Mouse (Mus musculus) liver, embryonic 16.5 days (tissue): ENCODE data around the gene Angptl6. TPM values are rescaled to one million over a fixed set of nuclear protein-coding genes. Genes with fewer than 3 reads are reported as not detected.
"Not testable (repeated sequence)": the region's sequence is repeated elsewhere in the genome, so short reads cannot be mapped to it uniquely, and the experiment has no call there.

ENCODE experiments used
- ATAC-seq: fragments of 200-750 bp; cut with Nextera tagmentation; 2 replicates; pipeline ENCODE4 v1.8.0; 2017; ENCODE audit warnings: low read depth, mild to moderate bottlenecking, moderate number of reproducible peaks, moderate library complexity
- H3K27ac ChIP-seq: fragments of 300-500 bp; sonication (generic); 2 replicates; pipeline ENCODE4 v1.5.1; 2014; ENCODE audit warnings: mild to moderate bottlenecking, low read length
- H3K27me3 ChIP-seq: fragments of 300-500 bp; sonication (generic); 2 replicates; pipeline ENCODE4 v1.6.1; 2014; ENCODE audit warnings: low read depth, low read length, mixed read lengths; ENCODE audit not compliant: control insufficient read depth, insufficient read depth
- H3K36me3 ChIP-seq: fragments of 300-500 bp; sonication (generic); 2 replicates; pipeline ENCODE4 v1.6.1; 2014; ENCODE audit warnings: mild to moderate bottlenecking; ENCODE audit not compliant: control insufficient read depth, insufficient read depth
- H3K4me1 ChIP-seq: fragments of 300-500 bp; sonication (generic); 2 replicates; pipeline ENCODE4 v1.6.1; 2014; ENCODE audit warnings: low read depth, low read length, mixed read lengths; ENCODE audit not compliant: control insufficient read depth
- H3K4me2 ChIP-seq: fragments of 300-500 bp; sonication (generic); 2 replicates; pipeline ENCODE4 v1.6.1; 2014; ENCODE audit warnings: low read depth, low read length, mixed read lengths
- H3K4me3 ChIP-seq: fragments of 300-500 bp; sonication (generic); 2 replicates; pipeline ENCODE4 v1.5.1; 2014; ENCODE audit warnings: low read depth, mild to moderate bottlenecking, low read length
- H3K9ac ChIP-seq: fragments of 300-500 bp; sonication (generic); 2 replicates; pipeline ENCODE4 v1.6.1; 2014; ENCODE audit warnings: low read depth, low read length
- H3K9me3 ChIP-seq: fragments of 300-500 bp; sonication (generic); replicated peaks from 2 replicates; pipeline ENCODE4 v1.6.1; 2016; ENCODE audit warnings: low read length; ENCODE audit not compliant: control insufficient read depth
- WGBS: fragments of 180-500 bp; shearing (Covaris S2); extraction: QIAGEN DNeasy Blood & Tissue Kit; methylation state at CpG from one replicate; pipeline ENCODE4 v1.1.7; 2014; ENCODE audit not compliant: insufficient replicate concordance; 5-methylcytosine and 5-hydroxymethylcytosine counted together
- polyA plus RNA-seq: library from polyadenylated mRNA; unstranded; fragments of >200 nt; fragmentation: Nextera tagmentation; extraction: Ambion mirVana; gene quantifications from 2 replicates; pipeline ENCODE4 v1.2.1, GENCODE M21; 2015

Angptl6 gene
- polyA plus RNA-seq, 1 experiment from 2014 or later = 10.0 TPM

DNA sequence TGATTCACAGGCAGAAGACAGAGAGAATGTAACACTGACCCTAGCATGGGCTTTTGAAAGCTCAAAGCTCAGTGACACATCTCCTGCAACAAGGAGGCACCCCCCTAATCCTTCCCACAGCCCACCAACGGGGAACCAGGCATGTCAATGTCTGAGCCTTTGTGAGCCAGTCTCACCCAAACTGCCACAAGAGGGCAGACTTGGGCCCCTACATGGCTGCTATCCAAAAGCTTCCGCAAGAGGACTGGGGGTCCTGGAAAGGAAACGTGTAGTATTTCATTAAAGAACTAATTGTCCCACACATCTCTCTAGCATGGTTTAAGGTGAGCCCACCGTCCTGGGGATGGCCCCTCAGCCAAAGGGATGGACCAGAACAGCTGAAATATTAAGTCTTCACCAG lies 17.7 kb downstream of the Angptl6 start:
- Histone ChIP-seq H3K4me3 (no peak overlapping the region), H3K27me3 (no peaks in the 10 kb centered on the region), H3K27ac (no peak overlapping the region), H3K4me2 (no peak overlapping the region), H3K9ac (no peak overlapping the region), H3K36me3 (no peaks in the 10 kb centered on the region), H3K4me1 (peaks cover 2% of the 10 kb centered on the region; the same call in 1 of the 2 replicates), H3K9me3 (no peaks in the 10 kb centered on the region)
- ATAC-seq = 0 out of 2 replicates have a peak, but pooled peaks have one; percentile 4
- WGBS = 6% methylated on average over 4 of the region's 4 CpGs

DNA sequence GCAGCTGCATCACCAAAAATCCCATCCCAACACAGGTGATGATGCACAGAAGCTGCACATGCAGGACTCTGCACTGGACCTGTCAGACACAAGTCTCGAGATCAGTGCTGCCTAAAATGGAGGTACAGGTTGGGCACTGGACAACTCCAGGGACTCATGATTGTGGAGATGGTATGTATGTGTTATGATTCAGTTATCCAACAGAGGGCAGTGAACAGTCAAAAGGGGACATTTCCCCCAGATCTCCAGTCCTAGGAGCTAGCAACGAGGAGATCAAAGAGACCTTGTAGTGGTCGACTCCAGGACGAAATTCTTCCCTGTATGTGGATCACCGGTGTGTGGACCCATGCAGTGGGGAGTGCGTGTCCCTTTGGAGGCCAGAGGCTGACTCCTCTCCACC lies 19.6 kb downstream of the Angptl6 start:
- Histone ChIP-seq H3K4me1 (peaks cover 2% of the 10 kb centered on the region; the same call in 1 of the 2 replicates), H3K4me2 (no peak overlapping the region), H3K27me3 (no peaks in the 10 kb centered on the region), H3K9ac (no peak overlapping the region), H3K9me3 (no peaks in the 10 kb centered on the region), H3K4me3 (no peak overlapping the region), H3K27ac (no peak overlapping the region), H3K36me3 (no peaks in the 10 kb centered on the region)
- 24% methylated on average over 6 of the region's 6 CpGs for WGBS
- ATAC-seq = no peak

DNA sequence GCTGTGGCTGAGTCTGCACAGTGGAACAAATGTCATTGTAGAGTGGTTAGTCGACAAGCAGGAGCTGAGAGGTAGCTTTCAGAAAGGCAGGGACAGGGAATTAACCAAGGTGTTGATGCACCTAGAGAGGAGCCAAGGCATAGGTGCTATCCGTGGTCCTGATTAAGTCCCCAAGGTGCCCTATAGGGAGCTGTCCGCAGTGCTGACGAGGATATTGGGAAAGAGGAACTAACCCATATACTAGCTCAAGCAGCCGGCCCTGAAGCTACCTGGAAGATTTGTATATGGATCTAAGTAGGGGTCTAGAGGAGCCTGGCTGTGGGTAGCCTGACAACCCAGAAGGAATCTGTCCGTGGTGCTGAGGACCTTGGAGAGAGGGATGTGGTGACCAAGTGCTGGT lies 22.4 kb downstream of the Angptl6 start:
- Histone ChIP-seq H3K27me3 (no peaks in the 10 kb centered on the region), H3K9ac (no peak overlapping the region), H3K36me3 (no peaks in the 10 kb centered on the region), H3K4me2 (no peak overlapping the region), H3K4me1 (peaks cover 2% of the 10 kb centered on the region; the same call in 1 of the 2 replicates), H3K9me3 (no peaks in the 10 kb centered on the region), H3K27ac (no peak overlapping the region), H3K4me3 (no peak overlapping the region)
- ATAC-seq = no peak
- 2% methylated on average over 6 of the region's 6 CpGs for WGBS

DNA sequence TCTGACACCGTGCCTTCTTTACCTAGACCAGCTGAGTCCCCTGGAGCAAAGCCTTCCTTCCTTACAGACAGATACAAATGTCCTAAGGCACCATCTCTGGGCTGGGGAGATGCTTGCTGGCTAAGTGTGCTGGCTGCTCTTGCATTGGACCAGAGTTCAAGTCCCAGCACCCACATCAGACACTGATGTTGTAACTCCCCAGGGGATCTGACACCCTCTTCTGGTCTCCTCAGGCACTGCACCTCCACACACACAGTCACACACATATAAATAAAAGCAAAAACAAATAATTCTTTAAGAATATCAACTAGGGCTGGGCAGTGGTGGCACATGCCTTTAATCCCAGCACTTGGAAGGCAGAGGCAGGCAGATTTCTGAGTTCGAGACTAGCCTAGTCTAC lies 29.3 kb downstream of the Angptl6 start:
- Histone ChIP-seq H3K27me3 (no peaks in the 10 kb centered on the region), H3K9ac (no peak overlapping the region), H3K27ac (no peak overlapping the region), H3K36me3 (no peaks in the 10 kb centered on the region), H3K9me3 (no peaks in the 10 kb centered on the region), H3K4me3 (no peak overlapping the region), H3K4me2 (no peak overlapping the region), H3K4me1 (no peaks in the 10 kb centered on the region)
- no peak for ATAC-seq
- 53% methylated on average over 2 of the region's 2 CpGs for WGBS

DNA sequence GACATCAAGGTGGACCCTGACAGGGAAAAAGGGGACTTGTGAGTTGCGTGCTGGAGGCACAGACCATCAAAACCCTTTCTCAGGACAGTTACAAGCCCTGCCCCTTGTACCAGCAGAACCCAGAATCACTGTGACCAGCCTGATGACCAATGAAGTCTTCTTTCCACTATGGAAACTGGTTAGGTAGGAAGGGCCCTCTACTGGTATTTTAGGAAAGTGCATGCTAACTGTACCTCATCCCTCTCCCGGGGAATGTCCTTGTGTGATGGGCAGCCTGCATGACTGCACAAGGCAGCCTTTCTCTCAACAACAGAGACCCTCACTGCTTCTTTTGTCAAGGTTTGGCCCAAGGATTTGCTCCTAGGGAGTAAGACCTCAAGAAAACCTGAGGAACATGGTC lies 36.9 kb downstream of the Angptl6 start:
- H3K27me3 ChIP-seq = no peaks in the 10 kb centered on the region
- H3K27ac ChIP-seq = no peak overlapping the region
- H3K9me3 ChIP-seq = no peaks in the 10 kb centered on the region
- no peak overlapping the region for H3K4me2 ChIP-seq
- no peaks in the 10 kb centered on the region for H3K36me3 ChIP-seq
- H3K9ac ChIP-seq = no peak overlapping the region
- ATAC-seq = no peak
- no peaks in the 10 kb centered on the region for H3K4me1 ChIP-seq
- WGBS = 23% methylated on average over 2 of the region's 2 CpGs
- H3K4me3 ChIP-seq = no peak overlapping the region

DNA sequence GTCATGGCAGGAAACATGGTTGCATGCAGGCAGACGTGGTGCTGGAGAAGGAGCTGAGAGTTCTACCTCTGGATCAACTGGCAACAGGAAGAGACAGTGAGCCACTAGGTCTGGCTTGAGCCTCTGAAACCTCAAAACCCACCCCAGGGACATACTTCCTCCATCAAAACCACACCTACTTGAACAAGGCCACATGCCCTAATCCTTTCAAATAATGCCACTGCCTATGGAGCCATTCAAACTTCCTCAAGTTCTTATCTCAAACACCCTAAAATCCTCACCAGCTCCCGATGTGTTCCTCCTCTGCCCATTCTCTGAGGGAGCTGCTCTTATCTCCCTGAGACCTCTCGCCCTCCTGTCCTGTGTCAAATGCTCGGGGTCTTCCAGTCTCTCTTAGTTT lies 37.3 kb downstream of the Angptl6 start:
- Histone ChIP-seq H3K4me2 (no peak overlapping the region), H3K9ac (no peak overlapping the region), H3K9me3 (no peaks in the 10 kb centered on the region), H3K27ac (no peak overlapping the region), H3K4me3 (no peak overlapping the region), H3K4me1 (no peaks in the 10 kb centered on the region), H3K36me3 (no peaks in the 10 kb centered on the region), H3K27me3 (no peaks in the 10 kb centered on the region)
- no peak for ATAC-seq
- 9% methylated on average over 4 of the region's 4 CpGs for WGBS

DNA sequence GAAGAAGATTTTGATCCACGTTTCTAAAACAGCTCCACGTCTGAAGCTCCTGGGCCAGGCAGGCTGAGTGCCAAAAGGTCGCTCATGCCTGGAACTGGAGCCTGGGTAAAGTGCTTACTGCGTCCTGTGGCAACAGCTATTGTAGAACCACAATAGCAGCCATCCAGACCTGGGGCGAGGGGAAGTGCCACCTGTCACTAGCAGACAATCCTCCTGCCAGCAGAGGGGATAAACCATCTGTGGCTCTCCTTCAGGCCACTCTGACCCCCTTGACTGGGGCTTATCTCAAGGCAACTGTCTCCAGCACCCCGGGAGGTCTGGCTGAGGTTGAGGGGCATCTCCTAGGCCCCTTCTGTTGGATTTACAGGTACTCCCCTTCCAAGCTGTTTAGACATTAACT lies 40.6 kb downstream of the Angptl6 start:
- H3K4me3 ChIP-seq = no peak overlapping the region
- H3K9me3 ChIP-seq = no peaks in the 10 kb centered on the region
- no peak for ATAC-seq
- no peaks in the 10 kb centered on the region; the same call in 1 of the 2 replicates for H3K27me3 ChIP-seq
- no peaks in the 10 kb centered on the region for H3K4me1 ChIP-seq
- H3K9ac ChIP-seq = no peak overlapping the region
- H3K27ac ChIP-seq = no peak overlapping the region
- H3K4me2 ChIP-seq = no peak overlapping the region
- no peaks in the 10 kb centered on the region for H3K36me3 ChIP-seq
- 36% methylated on average over 6 of the region's 6 CpGs for WGBS

DNA sequence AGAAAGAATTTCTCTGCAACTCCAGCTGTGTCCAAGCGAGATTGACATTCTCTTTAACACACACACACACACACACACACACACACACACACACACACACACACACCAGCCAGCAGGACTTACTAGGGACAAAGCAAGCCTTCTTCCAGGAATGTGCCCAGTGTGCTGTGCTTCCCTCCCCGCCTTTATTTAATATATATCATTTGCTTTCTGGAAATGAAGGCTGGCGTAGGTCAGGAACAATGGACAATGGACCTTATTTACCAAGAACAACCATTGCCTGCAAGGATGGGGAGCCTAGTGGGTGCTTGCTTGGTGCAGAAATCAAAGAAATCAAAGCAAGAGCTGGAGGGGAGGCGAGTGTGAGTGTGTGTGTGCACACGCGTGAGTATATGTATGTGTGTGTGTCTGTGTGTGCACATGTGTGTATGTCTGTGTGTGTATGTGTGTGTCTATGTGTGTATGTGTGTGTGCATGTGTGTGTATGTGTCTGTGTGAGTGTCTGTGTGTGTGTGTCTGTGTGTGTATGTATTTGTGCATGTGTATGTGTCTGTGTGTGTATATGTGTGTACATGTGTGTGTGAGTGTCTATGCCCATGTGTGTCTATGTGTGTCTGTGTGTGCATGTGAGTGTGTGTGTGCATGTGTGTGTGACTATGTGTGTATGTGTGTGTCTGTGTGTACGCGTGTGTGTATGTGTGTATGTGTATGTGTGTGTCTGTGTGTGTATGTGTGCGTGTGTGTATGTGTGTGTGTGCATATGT lies 42.2 kb downstream of the Angptl6 start:
- Histone ChIP-seq H3K27ac (no peak overlapping the region), H3K27me3 (peaks cover 2% of the 10 kb centered on the region), H3K4me2 (no peak overlapping the region), H3K4me1 (no peaks in the 10 kb centered on the region), H3K4me3 (no peak overlapping the region), H3K9ac (no peak overlapping the region), H3K36me3 (no peaks in the 10 kb centered on the region), H3K9me3 (no peaks in the 10 kb centered on the region)
- no peak for ATAC-seq
- 60% methylated on average over 9 of the region's 9 CpGs for WGBS

DNA sequence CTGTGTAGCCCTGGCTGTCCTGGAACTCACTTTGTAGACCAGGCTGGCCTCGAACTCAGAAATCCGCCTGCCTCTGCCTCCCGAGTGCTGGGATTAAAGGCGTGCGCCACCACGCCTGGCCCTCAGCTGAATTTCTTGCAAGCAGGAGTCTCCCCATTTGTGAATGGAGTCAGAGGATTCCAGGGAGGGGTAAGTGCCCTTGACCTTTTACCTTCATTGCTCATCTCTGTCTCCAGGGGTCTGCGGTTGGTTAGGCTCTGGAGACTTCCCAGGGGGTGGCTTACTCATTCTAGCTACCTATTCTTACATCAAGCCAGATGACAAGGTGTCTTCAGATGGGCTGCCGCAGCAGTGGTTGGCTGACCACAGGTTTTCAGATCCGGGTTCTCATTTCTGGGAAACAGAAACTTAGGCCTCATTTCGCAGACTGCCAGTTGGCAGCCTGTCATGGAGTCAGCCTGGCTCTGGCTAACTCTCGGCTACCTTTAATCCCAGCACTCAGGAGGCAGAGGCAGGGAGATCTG lies 44.0 kb downstream of the Angptl6 start:
- H3K27me3 ChIP-seq, H3K4me1 ChIP-seq, H3K4me3 ChIP-seq, H3K36me3 ChIP-seq, ATAC-seq, H3K27ac ChIP-seq, H3K9ac ChIP-seq, H3K4me2 ChIP-seq, H3K9me3 ChIP-seq: not testable (repeated sequence)
- 56% methylated on average over 11 of the region's 11 CpGs for WGBS
